Mouse (Mus musculus) liver, postnatal 0 days (tissue): ENCODE data around the gene Tmem63c. TPM values are rescaled to one million over a fixed set of nuclear protein-coding genes. Genes with fewer than 3 reads are reported as not detected.

Source experiments
- ATAC-seq: fragments of 200-750 bp; cut with Nextera tagmentation; 2 replicates; pipeline ENCODE4 v1.8.0; 2017; ENCODE audit warnings: mild to moderate bottlenecking, moderate library complexity
- DNase-seq: peaks from one replicate; pipeline ENCODE4 v3.0.0-alpha.2; 2016
- H3K27ac ChIP-seq: fragments of 300-500 bp; sonication (generic); 2 replicates; pipeline ENCODE4 v1.5.1; 2014; ENCODE audit warnings: antibody characterized with exemption, moderate library complexity, mild to moderate bottlenecking, low read depth
- H3K27me3 ChIP-seq: fragments of 300-500 bp; sonication (generic); 2 replicates; pipeline ENCODE4 v1.6.1; 2014; ENCODE audit warnings: low read length, control low read depth, mixed read lengths; ENCODE audit not compliant: insufficient read depth
- H3K36me3 ChIP-seq: fragments of 300-500 bp; sonication (generic); replicated peaks from 2 replicates; pipeline ENCODE4 v1.6.1; 2014; ENCODE audit warnings: mild to moderate bottlenecking, control low read depth, low read length, moderate library complexity, mixed read lengths; ENCODE audit not compliant: insufficient read depth
- H3K4me1 ChIP-seq: fragments of 300-500 bp; sonication (generic); 2 replicates; pipeline ENCODE4 v1.6.1; 2014; ENCODE audit warnings: antibody characterized with exemption, mild to moderate bottlenecking, control low read depth; ENCODE audit not compliant: insufficient read depth
- H3K4me2 ChIP-seq: fragments of 300-500 bp; sonication (generic); 2 replicates; pipeline ENCODE4 v1.6.1; 2014; ENCODE audit warnings: low read depth, mild to moderate bottlenecking, low read length, moderate library complexity, mixed read lengths
- H3K4me3 ChIP-seq: fragments of 300-500 bp; sonication (generic); 2 replicates; pipeline ENCODE4 v1.5.1; 2014; ENCODE audit warnings: low read depth, low read length
- H3K9ac ChIP-seq: fragments of 300-500 bp; sonication (generic); replicated peaks from 2 replicates; pipeline ENCODE4 v1.6.1; 2014; ENCODE audit warnings: mild to moderate bottlenecking, moderate library complexity
- H3K9me3 ChIP-seq: fragments of 300-500 bp; sonication (generic); 2 replicates; pipeline ENCODE4 v1.6.1; 2016; ENCODE audit warnings: mild to moderate bottlenecking, control low read depth, low read length, mixed read lengths
- CTCF ChIP-seq: sonication (generic); IDR thresholded peaks from 2 replicates; pipeline ENCODE4 v1.5.1; 2016; ENCODE audit warnings: antibody characterized with exemption, low read depth
- EP300 ChIP-seq: IDR thresholded peaks from 2 replicates; pipeline ENCODE4 v1.6.1; 2016; ENCODE audit warnings: antibody characterized with exemption, low read depth, mild to moderate bottlenecking
- WGBS: fragments of 180-500 bp; shearing (Covaris S2); extraction: QIAGEN DNeasy Blood & Tissue Kit; methylation state at CpG from one replicate; pipeline ENCODE4 v1.1.7; 2014; ENCODE audit not compliant: insufficient replicate concordance; 5-methylcytosine and 5-hydroxymethylcytosine counted together
- polyA plus RNA-seq: library from polyadenylated mRNA; unstranded; fragments of >200 nt; fragmentation: Nextera tagmentation; extraction: Ambion mirVana; gene quantifications from 2 replicates; pipeline ENCODE4 v1.2.1, GENCODE M21; 2015

Gene Tmem63c
- polyA plus RNA-seq, 1 experiment from 2014 or later: not detected

DNA sequence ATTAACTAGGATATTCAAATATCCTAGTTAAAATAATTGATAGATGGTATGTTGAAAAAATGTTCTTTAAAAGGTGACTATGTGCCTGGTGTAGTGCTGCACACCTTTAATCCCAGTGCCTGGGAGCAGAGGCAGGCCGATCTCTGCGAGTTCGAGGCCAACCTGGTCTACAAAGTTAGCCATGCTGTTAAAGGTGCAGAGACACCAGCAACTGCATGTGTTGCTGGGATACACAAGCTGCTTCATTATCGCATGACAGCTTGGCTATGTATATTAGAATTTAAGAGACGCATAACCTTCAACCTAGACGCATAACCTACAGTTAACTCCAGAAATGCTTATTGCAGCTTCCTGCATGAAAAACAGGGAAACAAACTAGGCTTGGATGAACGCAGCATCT, 15.5 kb downstream of the Tmem63c start:
- no peaks in the 10 kb centered on the region for H3K36me3 ChIP-seq
- H3K4me3 ChIP-seq: no peak overlapping the region
- 82% methylated on average over 7 of the region's 7 CpGs for WGBS
- no peak for DNase-seq
- H3K4me2 ChIP-seq: no peak overlapping the region
- no peaks in the 10 kb centered on the region for H3K9me3 ChIP-seq
- no peak for ATAC-seq
- no peaks in the 10 kb centered on the region for H3K27me3 ChIP-seq
- no peaks in the 10 kb centered on the region for H3K4me1 ChIP-seq
- no peak overlapping the region for H3K27ac ChIP-seq
- TF ChIP-seq CTCF (no peak), EP300 (no peak)
- H3K9ac ChIP-seq: no peak overlapping the region

DNA sequence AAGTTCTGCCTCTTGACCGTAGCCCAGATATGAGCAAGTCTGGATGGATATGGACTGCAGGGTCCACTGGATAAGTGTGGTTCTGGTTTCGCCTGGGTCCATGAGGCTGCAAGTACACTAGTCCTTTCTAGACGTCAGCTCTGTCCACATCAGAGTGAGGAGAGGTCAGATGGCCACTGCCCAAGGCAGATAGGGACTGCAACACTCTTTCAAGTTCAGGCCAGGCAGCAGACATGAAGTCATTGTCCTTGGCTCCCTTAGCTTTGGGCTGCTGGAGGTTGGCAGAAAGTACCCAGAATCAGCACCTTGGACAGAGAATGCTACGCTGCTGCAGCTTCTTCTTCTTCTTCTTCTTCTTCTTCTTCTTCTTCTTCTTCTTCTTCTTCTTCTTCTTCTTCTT, 19.0 kb downstream of the Tmem63c start:
- no peak overlapping the region for H3K4me3 ChIP-seq
- no peak overlapping the region for H3K9ac ChIP-seq
- H3K9me3 ChIP-seq: no peaks in the 10 kb centered on the region
- H3K27ac ChIP-seq: no peak overlapping the region
- WGBS: 53% methylated on average over 4 of the region's 4 CpGs
- DNase-seq (no peak), ATAC-seq (no peak)
- H3K27me3 ChIP-seq: no peaks in the 10 kb centered on the region
- H3K4me1 ChIP-seq: no peaks in the 10 kb centered on the region
- TF ChIP-seq CTCF (no peak), EP300 (no peak)
- no peak overlapping the region for H3K4me2 ChIP-seq
- H3K36me3 ChIP-seq: no peaks in the 10 kb centered on the region

- H3K27me3 ChIP-seq: no peaks in the 10 kb centered on the region
- no peak overlapping the region for H3K4me3 ChIP-seq
- H3K27ac ChIP-seq: no peak overlapping the region
- DNase-seq (no peak), ATAC-seq (no peak)
- WGBS: 77% methylated on average over 7 of the region's 7 CpGs
- H3K4me1 ChIP-seq: no peaks in the 10 kb centered on the region
- TF ChIP-seq CTCF: no peak
- H3K36me3 ChIP-seq: no peaks in the 10 kb centered on the region
- no peaks in the 10 kb centered on the region for H3K9me3 ChIP-seq
- no peak overlapping the region for H3K4me2 ChIP-seq
- H3K9ac ChIP-seq: no peak overlapping the region
Observed at GRCm38 (mm10) chr12:87040857-87041256, 19.7 kb downstream of the Tmem63c start.

DNA sequence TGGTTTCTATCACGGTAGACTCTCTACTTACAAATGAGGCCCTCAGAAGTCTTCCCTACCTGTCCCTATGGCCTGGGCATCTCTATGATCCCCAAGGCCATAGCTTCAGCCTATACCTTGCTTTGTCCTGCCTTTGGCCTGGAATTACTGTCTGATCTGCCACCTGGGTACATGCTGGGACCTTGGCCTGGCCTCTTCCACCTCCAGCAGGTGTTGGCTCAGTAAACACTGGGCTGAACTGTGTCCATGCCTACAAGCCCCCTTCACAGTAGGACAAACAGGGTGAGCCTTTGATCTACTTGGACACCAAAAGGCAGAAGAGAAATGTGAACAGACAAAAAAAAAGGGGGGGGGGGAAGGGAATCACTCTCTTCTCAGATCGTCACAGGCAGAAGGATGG, 21.3 kb downstream of the Tmem63c start:
- WGBS: 66% methylated on average over 2 of the region's 2 CpGs
- no peak for DNase-seq
- TF ChIP-seq EP300 (no peak), CTCF (no peak)

DNA sequence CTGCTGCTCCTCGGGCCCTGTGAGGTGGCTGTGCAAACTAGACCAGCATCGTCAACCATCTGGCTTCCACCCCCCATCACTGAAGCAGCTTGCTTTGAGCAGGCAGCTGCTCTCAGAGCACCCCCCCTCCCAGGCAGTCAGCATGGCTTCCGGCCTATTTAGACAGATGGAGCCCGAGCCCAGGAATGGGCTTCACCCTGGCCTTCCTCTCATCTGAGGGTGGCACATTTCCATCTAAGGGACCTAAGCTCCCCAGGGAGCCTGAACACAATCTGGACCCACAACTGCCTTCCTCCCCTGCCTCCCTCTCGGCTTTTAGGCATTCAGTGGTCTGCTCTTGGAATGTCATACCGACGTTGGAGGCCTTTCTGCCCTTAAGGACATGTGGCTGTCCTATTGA, 22.1 kb downstream of the Tmem63c start:
- no peak for ATAC-seq
- TF ChIP-seq EP300: no peak
- TF ChIP-seq CTCF: no peak
- WGBS: 61% methylated on average over 7 of the region's 7 CpGs
- Histone ChIP-seq H3K4me2 (no peak overlapping the region), H3K9me3 (no peaks in the 10 kb centered on the region), H3K9ac (no peak overlapping the region), H3K4me1 (no peaks in the 10 kb centered on the region), H3K4me3 (no peak overlapping the region), H3K36me3 (no peaks in the 10 kb centered on the region), H3K27me3 (no peaks in the 10 kb centered on the region), H3K27ac (no peak overlapping the region)
- no peak for DNase-seq

More for the DNA sequence above, 21.3 kb downstream of the Tmem63c start:
- Histone ChIP-seq H3K9me3 (no peaks in the 10 kb centered on the region), H3K27me3 (no peaks in the 10 kb centered on the region), H3K4me3 (no peak overlapping the region), H3K4me1 (no peaks in the 10 kb centered on the region), H3K27ac (no peak overlapping the region), H3K4me2 (no peak overlapping the region), H3K36me3 (no peaks in the 10 kb centered on the region), H3K9ac (no peak overlapping the region)
- ATAC-seq: no peak

DNA sequence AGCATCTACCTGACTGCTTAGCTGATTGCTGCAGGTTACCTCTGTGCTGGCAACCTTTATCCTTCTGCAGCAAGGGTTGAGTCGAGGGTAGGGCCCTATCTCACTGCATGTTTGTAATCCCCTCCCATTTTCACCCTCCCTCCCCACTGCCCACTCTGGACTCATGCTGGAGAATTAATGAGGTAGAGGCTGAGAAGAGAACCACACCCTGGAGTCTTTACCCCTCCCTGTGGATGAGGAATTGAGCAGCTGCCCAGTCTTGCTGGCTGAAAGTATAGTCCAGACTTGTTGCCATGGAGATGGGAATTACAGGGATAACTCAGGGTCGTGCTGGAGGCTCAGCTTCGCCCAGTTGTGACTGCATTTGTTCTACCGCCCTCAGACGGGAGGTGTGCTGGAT, 23.6 kb downstream of the Tmem63c start:
- ATAC-seq (no peak), DNase-seq (no peak)
- H3K9ac ChIP-seq: no peak overlapping the region
- no peaks in the 10 kb centered on the region for H3K9me3 ChIP-seq
- no peaks in the 10 kb centered on the region for H3K4me1 ChIP-seq
- H3K27me3 ChIP-seq: no peaks in the 10 kb centered on the region
- no peaks in the 10 kb centered on the region for H3K36me3 ChIP-seq
- no peak for TF ChIP-seq CTCF
- no peak for TF ChIP-seq EP300
- no peak overlapping the region for H3K4me3 ChIP-seq
- no peak overlapping the region for H3K27ac ChIP-seq
- H3K4me2 ChIP-seq: no peak overlapping the region
- 34% methylated on average over 5 of the region's 5 CpGs for WGBS

- ATAC-seq: no peak
- DNase-seq: no peak
- Histone ChIP-seq H3K9ac (no peak overlapping the region), H3K36me3 (no peaks in the 10 kb centered on the region), H3K27ac (no peak overlapping the region), H3K4me3 (no peak overlapping the region), H3K27me3 (no peaks in the 10 kb centered on the region), H3K4me1 (no peaks in the 10 kb centered on the region), H3K4me2 (no peak overlapping the region), H3K9me3 (no peaks in the 10 kb centered on the region)
- TF ChIP-seq CTCF (no peak), EP300 (no peak)
- WGBS: 50% methylated on average over 3 of the region's 3 CpGs
Observed at GRCm38 (mm10) chr12:87047536-87047935, 26.4 kb downstream of the Tmem63c start.
